Mouse (Mus musculus) gastrocnemius, postnatal 36 days (tissue): ENCODE results near the gene Fam169a. TPM values are rescaled to one million over a fixed set of nuclear protein-coding genes. Genes with fewer than 3 reads are reported as not detected.

ENCODE experiments used
- DNase-seq, 2 experiments: peaks; one replicate each; pipeline ENCODE4 v3.0.0; 2022
- intact Hi-C: fragments of 180-260 bp; cut with DNase I; formaldehyde crosslinking; loops from one replicate; pipeline ENCODE4 v1.15.1; 2025
- total RNA-seq, 2 experiments: library from RNA; stranded (reverse); gene quantifications; 2 replicates each; pipeline ENCODE4 v1.2.3; 2021

The Fam169a gene
- total RNA-seq, 2 experiments from 2014 or later: not detected

DNA sequence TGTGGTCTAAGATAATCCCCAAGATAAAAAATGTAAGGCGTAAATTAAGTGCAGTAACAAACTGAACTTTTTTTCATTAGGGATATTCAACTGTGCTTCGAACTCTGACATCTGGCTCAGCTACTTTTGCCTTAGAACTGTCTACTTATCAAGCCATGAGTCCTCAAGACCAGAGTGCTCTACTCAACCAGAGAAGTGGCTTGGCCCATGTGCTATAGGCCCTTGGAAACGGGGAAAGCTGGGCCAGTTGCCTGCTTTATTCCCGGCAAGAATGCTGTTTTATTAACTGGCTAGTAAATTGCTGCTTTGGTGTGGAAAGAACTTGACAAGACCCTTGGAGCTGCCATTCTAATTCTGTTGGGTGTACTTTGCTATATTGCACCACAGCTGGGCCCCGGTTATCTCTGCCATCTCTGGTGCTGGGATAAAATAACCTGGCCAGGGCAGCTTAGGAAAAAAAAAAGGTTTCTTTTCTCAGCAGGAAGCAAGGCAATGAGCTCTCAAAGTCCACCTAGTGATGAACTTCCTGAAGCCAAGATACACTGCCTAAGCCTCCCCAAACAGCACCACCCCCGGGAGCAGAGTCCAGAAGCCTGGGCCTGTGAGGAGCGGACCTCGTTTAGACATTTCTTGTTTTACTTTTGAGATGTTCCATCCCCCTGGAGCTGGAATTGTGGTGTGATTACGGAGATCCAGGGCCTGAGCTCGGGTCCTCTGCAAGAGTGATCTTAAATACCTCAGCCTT lies 108.6 kb downstream of the Fam169a start:
- DNase-seq: no peak
- intact Hi-C loops: no loop called here

DNA sequence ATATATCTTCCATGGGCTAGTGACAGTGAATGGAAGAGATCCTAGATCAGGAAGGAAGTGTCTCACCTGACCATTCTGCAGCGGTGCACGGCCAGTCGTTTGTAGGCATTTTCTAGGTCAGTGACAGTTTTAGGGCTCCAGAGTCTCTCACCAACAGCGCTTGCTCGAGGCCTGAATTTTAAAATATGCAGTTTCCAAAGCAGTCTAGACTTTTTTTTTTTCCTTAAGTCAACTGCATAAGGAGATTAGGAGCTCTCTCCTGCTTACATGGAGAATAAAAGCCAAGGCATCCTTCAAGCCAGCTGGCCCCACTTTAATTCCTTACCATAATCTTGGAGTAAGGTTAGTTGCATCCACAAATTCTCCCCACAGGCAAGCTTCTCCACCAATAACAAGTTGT lies 109.6 kb downstream of the Fam169a start:
- DNase-seq: no peak
- intact Hi-C loops: no loop called here

DNA sequence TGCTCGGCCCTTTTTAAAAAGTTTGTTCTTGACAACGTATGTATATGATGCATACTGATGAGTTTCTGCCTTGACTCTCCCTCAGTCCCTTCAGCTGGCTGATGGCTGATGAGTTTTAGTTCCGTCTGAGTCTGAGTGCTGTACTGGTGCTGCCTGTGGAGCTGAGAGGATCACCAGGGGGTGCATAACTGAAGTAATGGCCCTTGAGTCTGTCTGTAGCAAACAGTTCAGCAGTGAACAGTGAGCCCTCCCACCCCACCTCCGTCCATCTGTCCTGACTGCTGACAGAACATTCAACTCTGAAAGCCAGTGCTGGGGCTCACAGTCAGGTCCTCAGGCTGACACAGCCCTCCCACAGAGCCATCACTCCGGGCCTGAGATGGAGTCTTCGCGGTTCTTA lies 111.9 kb downstream of the Fam169a start:
- DNase-seq: no peak
- intact Hi-C loops: no loop called here

DNA sequence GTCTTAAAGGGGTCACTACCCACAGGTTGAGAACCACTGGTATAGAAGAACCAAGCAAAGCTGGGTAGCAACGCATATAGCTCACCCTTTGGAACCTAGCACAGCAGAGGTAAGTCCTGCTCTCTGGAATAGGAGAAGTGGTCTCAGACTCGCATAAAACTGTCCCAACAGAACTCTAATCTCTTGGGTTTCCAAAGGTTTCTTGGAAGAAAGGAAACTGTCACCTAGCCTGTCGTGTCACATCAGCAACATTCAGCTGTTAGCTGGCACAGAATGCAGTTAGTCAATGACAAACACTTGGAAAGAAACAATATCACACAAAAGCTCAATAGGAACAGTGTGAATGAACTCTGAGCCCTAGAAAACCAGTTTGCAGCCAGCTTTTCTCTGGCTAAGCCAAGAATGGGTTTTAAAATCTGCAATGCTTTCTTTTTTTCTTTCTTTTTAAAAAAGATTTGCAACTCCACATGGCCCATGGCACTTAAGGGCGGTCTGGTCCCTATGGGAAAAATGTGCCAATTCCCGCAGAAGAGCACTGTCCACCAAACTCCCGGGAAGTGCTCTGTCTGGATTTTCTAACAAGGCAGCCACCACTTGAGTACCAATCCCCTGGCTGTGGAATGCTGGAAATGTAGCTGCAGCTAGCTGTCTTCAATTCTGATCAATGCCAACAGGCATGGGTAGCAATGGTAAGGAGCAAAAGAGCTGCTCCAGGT lies 113.2 kb downstream of the Fam169a start:
- DNase-seq: no peak
- intact Hi-C loops: no loop called here

Other genes with a start within 250 kb of the Fam169a start
- under 1 TPM; 0.07 to 0.08 TPM for gene Gcnt4, start 142.6 kb upstream of the Fam169a start, total RNA-seq
- not detected for gene 1700029F12Rik, start 32.9 kb upstream of the Fam169a start, total RNA-seq
- 1 to 10 TPM in 1 of 2 experiments, not detected in 1; 1.1 TPM for gene Gm6169, start 32.0 kb downstream of the Fam169a start, total RNA-seq
- 10 to 100 TPM; 45.9 to 49.8 TPM for gene Gfm2, start 70.7 kb downstream of the Fam169a start, total RNA-seq
- 10 to 100 TPM; 42.4 to 49.4 TPM for gene Nsa2, start 70.7 kb downstream of the Fam169a start, total RNA-seq
- gene Hexb, start 131.1 kb downstream of the Fam169a start, total RNA-seq: 1 to 10 TPM; 6.8 to 7.7 TPM
- gene Enc1, start 173.8 kb downstream of the Fam169a start, total RNA-seq: 1 to 10 TPM; 1.4 to 2.6 TPM